Mouse (Mus musculus): ENCODE measurements around the gene Chmp3. TPM values are rescaled to one million over a fixed set of nuclear protein-coding genes. Genes with fewer than 3 reads are reported as not detected.

The Chmp3 gene
- polyA plus RNA-seq, 1 experiment from 2014 or later = 83.1 TPM

DNA sequence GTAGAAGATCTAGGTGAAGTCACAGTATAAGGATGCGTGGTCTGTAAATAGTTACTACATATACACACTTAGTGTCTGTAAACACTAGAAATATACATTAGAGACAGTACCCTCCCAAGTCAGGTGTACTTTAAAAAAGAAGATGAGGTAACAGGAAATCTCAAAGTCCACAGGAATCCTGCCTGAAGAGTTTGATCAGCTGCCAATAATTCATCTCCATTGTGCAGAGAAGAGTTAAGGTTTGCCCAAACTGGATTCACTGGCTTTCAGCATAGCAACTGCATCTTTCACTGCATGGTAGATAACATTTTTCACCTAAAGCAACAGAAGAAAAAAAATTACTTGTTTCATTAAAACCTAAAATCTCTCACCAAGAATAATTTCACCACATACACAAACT lies 45.8 kb downstream of the Chmp3 start:
- Histone ChIP-seq H3K9ac (ENCODE audit: low read depth, low read length) (no peak overlapping the region), H3K27me3 (ENCODE audit: insufficient read depth, low read length) (no peaks in the 10 kb centered on the region), H3K27ac (no peak overlapping the region), H3K4me1 (replicated peaks; ENCODE audit: insufficient read depth, low read length) (no peaks in the 10 kb centered on the region), H3K9me3 (replicated peaks; ENCODE audit: low read length) (no peaks in the 10 kb centered on the region), H3K36me3 (ENCODE audit: insufficient read depth, low read length) (peaks cover 59% of the 10 kb centered on the region), H3K4me2 (ENCODE audit: low read length) (no peak overlapping the region), H3K4me3 (replicated peaks; ENCODE audit: low read depth, low read length) (no peak overlapping the region)
- DNase-seq (ENCODE audit: low spot score) (no peak), ATAC-seq (replicated peaks; ENCODE audit: low FRiP score, low read depth) (no peak)
- WGBS = 100% methylated on average over 1 of the region's 1 CpGs
- no peak for TF ChIP-seq CTCF (IDR thresholded peaks at IDR 0.05; ENCODE audit: low read depth)

- no peak for DNase-seq (ENCODE audit: low spot score)
- ATAC-seq (replicated peaks; ENCODE audit: low FRiP score, low read depth) = no peak
- 92% methylated on average over 4 of the region's 4 CpGs for WGBS
- H3K4me1 ChIP-seq (replicated peaks; ENCODE audit: insufficient read depth, low read length) = no peaks in the 10 kb centered on the region
- H3K27ac ChIP-seq = no peak overlapping the region
- no peaks in the 10 kb centered on the region for H3K27me3 ChIP-seq (ENCODE audit: insufficient read depth, low read length)
- peaks cover 65% of the 10 kb centered on the region for H3K36me3 ChIP-seq (ENCODE audit: insufficient read depth, low read length)
- H3K4me3 ChIP-seq (replicated peaks; ENCODE audit: low read depth, low read length) = no peak overlapping the region
- no peak for TF ChIP-seq CTCF (IDR thresholded peaks at IDR 0.05; ENCODE audit: low read depth)
- H3K9ac ChIP-seq (ENCODE audit: low read depth, low read length) = no peak overlapping the region
- H3K4me2 ChIP-seq (ENCODE audit: low read length) = no peak overlapping the region
- no peaks in the 10 kb centered on the region for H3K9me3 ChIP-seq (replicated peaks; ENCODE audit: low read length)
Measured at GRCm38 (mm10) chr6:71590154-71590553, 46.6 kb downstream of the Chmp3 start.

GRCm38 (mm10) chr6:71607756-71608155 lies 64.2 kb downstream of the Chmp3 start:
- H3K9me3 ChIP-seq (replicated peaks; ENCODE audit: low read length) = no peaks in the 10 kb centered on the region
- H3K36me3 ChIP-seq (ENCODE audit: insufficient read depth, low read length) = peaks cover 34% of the 10 kb centered on the region
- H3K4me1 ChIP-seq (replicated peaks; ENCODE audit: insufficient read depth, low read length) = no peaks in the 10 kb centered on the region
- no peak overlapping the region for H3K4me2 ChIP-seq (ENCODE audit: low read length)
- no peak overlapping the region for H3K4me3 ChIP-seq (replicated peaks; ENCODE audit: low read depth, low read length)
- TF ChIP-seq CTCF (IDR thresholded peaks at IDR 0.05; ENCODE audit: low read depth) = no peak
- 74% methylated on average over 3 of the region's 3 CpGs for WGBS
- no peak overlapping the region for H3K9ac ChIP-seq (ENCODE audit: low read depth, low read length)
- H3K27ac ChIP-seq = no peak overlapping the region
- DNase-seq (ENCODE audit: low spot score) (no peak), ATAC-seq (replicated peaks; ENCODE audit: low FRiP score, low read depth) (no peak)
- H3K27me3 ChIP-seq (ENCODE audit: insufficient read depth, low read length) = no peaks in the 10 kb centered on the region

DNA sequence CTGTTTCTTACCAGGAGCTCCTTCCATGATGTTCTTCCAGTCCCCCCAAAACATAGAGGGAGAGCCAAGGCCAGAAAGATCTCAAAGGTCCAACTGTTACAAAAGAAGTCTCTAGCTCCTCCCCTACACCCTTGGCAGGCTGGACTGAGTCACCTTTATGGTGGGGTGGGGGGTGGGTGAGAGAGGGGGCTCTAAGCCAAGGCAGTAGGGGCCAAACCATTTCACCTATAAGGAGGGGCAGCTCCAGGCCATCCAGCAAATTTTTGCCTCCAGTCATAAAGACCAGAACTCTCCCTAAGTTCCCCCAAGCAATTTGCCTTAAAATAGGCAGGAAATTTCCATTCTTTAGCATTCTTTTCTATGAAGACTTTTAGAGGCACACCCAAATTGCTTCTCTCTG lies 65.4 kb downstream of the Chmp3 start:
- no peak for TF ChIP-seq CTCF (IDR thresholded peaks at IDR 0.05; ENCODE audit: low read depth)

DNA sequence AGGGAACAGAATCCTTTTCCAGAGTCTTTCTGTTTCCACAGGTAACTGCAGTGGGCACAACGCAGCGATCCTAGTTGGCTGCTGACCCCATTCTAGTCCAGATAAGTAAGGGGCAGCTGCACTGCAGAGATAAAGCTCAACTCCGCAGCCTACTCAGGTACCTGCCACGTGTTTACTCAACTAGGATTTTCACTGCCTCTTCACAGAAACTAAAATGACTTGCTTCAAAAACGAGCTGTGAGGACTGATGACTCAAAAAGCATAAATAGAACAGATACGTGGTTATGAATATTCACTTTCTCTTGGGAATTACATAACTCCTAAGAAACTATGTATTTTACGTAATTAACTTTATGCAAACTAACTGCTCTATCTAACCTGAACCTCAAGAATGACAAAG lies 66.4 kb downstream of the Chmp3 start:
- no peak overlapping the region for H3K4me3 ChIP-seq (replicated peaks; ENCODE audit: low read depth, low read length)
- DNase-seq (ENCODE audit: low spot score) (no peak), ATAC-seq (replicated peaks; ENCODE audit: low FRiP score, low read depth) (no peak)
- 93% methylated on average over 7 of the region's 7 CpGs for WGBS
- no peaks in the 10 kb centered on the region for H3K4me1 ChIP-seq (replicated peaks; ENCODE audit: insufficient read depth, low read length)
- H3K27ac ChIP-seq = no peak overlapping the region
- no peak overlapping the region for H3K9ac ChIP-seq (ENCODE audit: low read depth, low read length)
- peaks cover 25% of the 10 kb centered on the region; the same call in 1 of the 2 replicates for H3K36me3 ChIP-seq (ENCODE audit: insufficient read depth, low read length)
- H3K4me2 ChIP-seq (ENCODE audit: low read length) = no peak overlapping the region
- no peaks in the 10 kb centered on the region for H3K27me3 ChIP-seq (ENCODE audit: insufficient read depth, low read length)
- H3K9me3 ChIP-seq (replicated peaks; ENCODE audit: low read length) = no peaks in the 10 kb centered on the region
- no peak for TF ChIP-seq CTCF (IDR thresholded peaks at IDR 0.05; ENCODE audit: low read depth)

More for the DNA sequence above, 65.4 kb downstream of the Chmp3 start:
- Histone ChIP-seq H3K9ac (ENCODE audit: low read depth, low read length) (no peak overlapping the region), H3K27me3 (ENCODE audit: insufficient read depth, low read length) (no peaks in the 10 kb centered on the region), H3K27ac (no peak overlapping the region), H3K36me3 (ENCODE audit: insufficient read depth, low read length) (peaks cover 28% of the 10 kb centered on the region; the same call in 1 of the 2 replicates), H3K9me3 (replicated peaks; ENCODE audit: low read length) (no peaks in the 10 kb centered on the region), H3K4me1 (replicated peaks; ENCODE audit: insufficient read depth, low read length) (no peaks in the 10 kb centered on the region), H3K4me2 (ENCODE audit: low read length) (no peak overlapping the region), H3K4me3 (replicated peaks; ENCODE audit: low read depth, low read length) (no peak overlapping the region)
- no peak for DNase-seq (ENCODE audit: low spot score)
- no peak for ATAC-seq (replicated peaks; ENCODE audit: low FRiP score, low read depth)

DNA sequence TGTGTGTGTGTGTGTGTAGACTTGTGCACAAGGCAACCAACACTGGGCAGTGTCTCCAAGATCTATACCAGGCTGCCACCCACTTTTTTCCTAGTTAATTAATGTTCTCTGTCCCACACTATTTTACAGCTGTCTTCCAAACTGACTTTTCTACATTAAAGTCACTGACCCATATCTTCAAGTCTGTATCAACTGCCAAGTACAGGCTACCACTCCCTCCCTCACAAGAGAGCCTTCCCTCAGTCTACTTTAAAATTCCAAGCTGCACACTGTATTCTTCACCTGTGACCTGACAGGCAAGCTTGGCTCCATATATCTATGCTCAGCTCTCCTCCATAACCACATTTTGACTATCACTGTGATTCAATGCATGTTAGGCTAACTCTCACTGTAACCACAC lies 69.6 kb downstream of the Chmp3 start:
- Histone ChIP-seq H3K4me1 (replicated peaks; ENCODE audit: insufficient read depth, low read length) (no peaks in the 10 kb centered on the region), H3K36me3 (ENCODE audit: insufficient read depth, low read length) (peaks cover 48% of the 10 kb centered on the region), H3K9me3 (replicated peaks; ENCODE audit: low read length) (no peaks in the 10 kb centered on the region), H3K27me3 (ENCODE audit: insufficient read depth, low read length) (no peaks in the 10 kb centered on the region), H3K4me3 (replicated peaks; ENCODE audit: low read depth, low read length) (no peak overlapping the region), H3K9ac (ENCODE audit: low read depth, low read length) (no peak overlapping the region), H3K27ac (no peak overlapping the region), H3K4me2 (ENCODE audit: low read length) (no peak overlapping the region)
- DNase-seq (ENCODE audit: low spot score) = peak; percentile 70
- ATAC-seq (replicated peaks; ENCODE audit: low FRiP score, low read depth) = peak; percentile 68; the same call in 1 of the 2 replicates
- no peak for TF ChIP-seq CTCF (IDR thresholded peaks at IDR 0.05; ENCODE audit: low read depth)

DNA sequence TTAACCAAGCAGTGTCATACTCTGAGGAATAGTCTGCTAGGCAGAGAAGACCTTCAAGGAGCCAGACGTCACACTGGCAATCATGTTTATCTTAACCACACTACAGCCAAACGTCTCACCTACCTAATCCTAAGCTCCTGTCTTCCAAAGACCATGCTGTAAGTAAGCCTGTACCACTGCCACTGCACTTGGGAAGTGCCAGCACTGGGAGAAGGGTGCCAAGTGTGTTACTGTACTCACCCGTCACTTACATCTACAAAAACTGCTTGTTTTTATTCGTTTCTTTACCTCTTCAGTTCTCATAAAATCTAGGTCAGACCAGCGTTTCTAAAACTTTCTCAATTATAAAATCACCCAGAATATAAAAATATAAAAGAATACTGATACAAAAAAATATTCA lies 73.4 kb downstream of the Chmp3 start:
- no peak for DNase-seq (ENCODE audit: low spot score)
- H3K4me2 ChIP-seq (ENCODE audit: low read length) = no peak overlapping the region
- no peak overlapping the region for H3K9ac ChIP-seq (ENCODE audit: low read depth, low read length)
- H3K36me3 ChIP-seq (ENCODE audit: insufficient read depth, low read length) = peaks cover 49% of the 10 kb centered on the region
- whole genome bisulfite sequencing = 78% methylated on average over 5 of the region's 5 CpGs
- no peak overlapping the region for H3K4me3 ChIP-seq (replicated peaks; ENCODE audit: low read depth, low read length)
- H3K4me1 ChIP-seq (replicated peaks; ENCODE audit: insufficient read depth, low read length) = no peaks in the 10 kb centered on the region
- no peaks in the 10 kb centered on the region for H3K9me3 ChIP-seq (replicated peaks; ENCODE audit: low read length)
- H3K27ac ChIP-seq = no peak overlapping the region
- no peak for ATAC-seq (replicated peaks; ENCODE audit: low FRiP score, low read depth)
- TF ChIP-seq CTCF (IDR thresholded peaks at IDR 0.05; ENCODE audit: low read depth) = no peak
- H3K27me3 ChIP-seq (ENCODE audit: insufficient read depth, low read length) = no peaks in the 10 kb centered on the region

All from kidney, postnatal 0 days (tissue).